Mouse (Mus musculus) hindbrain, embryonic 16.5 days (tissue): ENCODE results near the gene Arhgap30. TPM values are rescaled to one million over a fixed set of nuclear protein-coding genes. Genes with fewer than 3 reads are reported as not detected.

Experiments used
- ATAC-seq: fragments of 200-750 bp; cut with Nextera tagmentation; 2 replicates; pipeline ENCODE4 v1.8.0; 2017; ENCODE audit warnings: moderate TSS enrichment, moderate library complexity
- H3K27ac ChIP-seq: fragments of 300-500 bp; sonication (generic); 2 replicates; pipeline ENCODE4 v1.5.1; 2014; ENCODE audit warnings: low read depth, mild to moderate bottlenecking, control low read depth, low read length, moderate library complexity
- H3K27me3 ChIP-seq: fragments of 300-500 bp; sonication (generic); replicated peaks from 2 replicates; pipeline ENCODE4 v1.6.1; 2014; ENCODE audit warnings: low read length; ENCODE audit not compliant: control insufficient read depth, insufficient read depth
- H3K36me3 ChIP-seq: fragments of 300-500 bp; sonication (generic); 2 replicates; pipeline ENCODE4 v1.6.1; 2014; ENCODE audit warnings: mild to moderate bottlenecking, low read length, moderate library complexity, mixed read lengths; ENCODE audit not compliant: control insufficient read depth, insufficient read depth
- H3K4me1 ChIP-seq: fragments of 300-500 bp; sonication (generic); 2 replicates; pipeline ENCODE4 v1.6.1; 2014; ENCODE audit warnings: low read depth, low read length; ENCODE audit not compliant: control insufficient read depth, insufficient read depth
- H3K4me2 ChIP-seq: fragments of 300-500 bp; sonication (generic); 2 replicates; pipeline ENCODE4 v1.6.1; 2014; ENCODE audit warnings: mild to moderate bottlenecking, low read length, control low read depth, moderate library complexity
- H3K4me3 ChIP-seq: fragments of 300-500 bp; sonication (generic); 2 replicates; pipeline ENCODE4 v1.5.1; 2014; ENCODE audit warnings: mild to moderate bottlenecking, low read length, control low read depth, moderate library complexity
- H3K9ac ChIP-seq: fragments of 300-500 bp; sonication (generic); 2 replicates; pipeline ENCODE4 v1.6.1; 2014; ENCODE audit warnings: low read depth, mild to moderate bottlenecking, control low read depth, low read length, moderate library complexity
- H3K9me3 ChIP-seq: fragments of 300-500 bp; sonication (generic); 2 replicates; pipeline ENCODE4 v1.6.1; 2014; ENCODE audit warnings: mild to moderate bottlenecking, low read length, moderate library complexity; ENCODE audit not compliant: control insufficient read depth
- WGBS: fragments of 180-500 bp; shearing (Covaris S2); extraction: QIAGEN DNeasy Blood & Tissue Kit; methylation state at CpG from one replicate; pipeline ENCODE4 v1.1.7; 2014; 5-methylcytosine and 5-hydroxymethylcytosine counted together
- polyA plus RNA-seq: library from polyadenylated mRNA; unstranded; fragments of >200 nt; fragmentation: Nextera tagmentation; extraction: Ambion mirVana; gene quantifications from 2 replicates; pipeline ENCODE4 v1.2.1, GENCODE M21; 2015

The Arhgap30 gene
- polyA plus RNA-seq, 1 experiment from 2014 or later, result 0.73 TPM

DNA sequence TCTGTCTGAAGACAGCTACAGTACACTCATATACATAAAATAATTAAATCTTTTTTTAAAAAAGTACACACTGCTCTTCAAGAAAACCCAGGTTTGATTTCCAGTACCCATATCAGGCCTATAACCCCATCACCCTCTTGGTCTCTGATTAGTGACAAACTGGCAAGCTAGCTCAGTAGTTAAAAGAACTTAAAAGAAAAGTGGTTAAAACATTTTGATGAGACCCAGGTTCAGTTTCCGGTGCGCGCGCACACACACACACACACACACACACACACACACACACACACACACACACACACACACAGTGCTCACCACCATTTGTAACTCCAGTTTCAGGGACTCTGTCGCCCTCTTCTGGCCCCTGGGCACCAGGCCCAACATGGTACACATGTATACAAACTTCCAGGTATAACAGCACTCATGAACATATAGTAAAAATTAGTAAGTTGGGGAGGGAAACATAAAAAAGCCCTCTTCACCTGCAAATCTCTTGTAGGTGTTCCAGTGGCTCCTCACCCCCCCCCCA lies 32.9 kb upstream of the Arhgap30 start:
- Histone ChIP-seq H3K9me3 (no peaks in the 10 kb centered on the region), H3K4me3 (no peak overlapping the region), H3K4me2 (no peak overlapping the region), H3K27ac (no peak overlapping the region), H3K9ac (no peak overlapping the region), H3K27me3 (no peaks in the 10 kb centered on the region), H3K36me3 (peaks cover 9% of the 10 kb centered on the region), H3K4me1 (peaks cover 7% of the 10 kb centered on the region)
- 78% methylated on average over 5 of the region's 5 CpGs for WGBS
- ATAC-seq, result no peak

DNA sequence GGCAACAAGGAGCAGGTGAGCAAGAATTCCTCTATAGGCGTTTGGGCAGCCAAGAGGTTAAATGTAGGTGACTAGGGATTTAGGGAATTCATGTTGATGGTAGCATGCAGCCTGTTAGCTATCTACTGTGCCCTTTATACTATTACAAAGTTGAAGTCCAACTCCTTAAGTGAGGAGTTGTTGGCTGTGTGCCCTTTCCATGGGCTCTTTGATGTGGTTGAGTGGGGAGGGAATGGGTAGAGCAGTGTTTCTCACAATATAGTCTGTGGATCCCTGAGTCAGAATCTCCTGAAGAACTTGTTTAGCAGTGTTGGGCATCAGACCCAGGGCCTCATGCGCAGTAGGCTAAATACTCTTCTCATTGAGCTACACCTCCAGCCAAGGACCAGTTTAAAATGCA lies 31.9 kb upstream of the Arhgap30 start:
- Histone ChIP-seq H3K9ac (no peak overlapping the region), H3K4me1 (peaks cover 12% of the 10 kb centered on the region), H3K36me3 (peaks cover 9% of the 10 kb centered on the region), H3K27ac (no peak overlapping the region), H3K4me3 (no peak overlapping the region), H3K4me2 (no peak overlapping the region), H3K27me3 (no peaks in the 10 kb centered on the region), H3K9me3 (no peaks in the 10 kb centered on the region)
- ATAC-seq, result no peak
- 92% methylated on average over 2 of the region's 2 CpGs for WGBS

DNA sequence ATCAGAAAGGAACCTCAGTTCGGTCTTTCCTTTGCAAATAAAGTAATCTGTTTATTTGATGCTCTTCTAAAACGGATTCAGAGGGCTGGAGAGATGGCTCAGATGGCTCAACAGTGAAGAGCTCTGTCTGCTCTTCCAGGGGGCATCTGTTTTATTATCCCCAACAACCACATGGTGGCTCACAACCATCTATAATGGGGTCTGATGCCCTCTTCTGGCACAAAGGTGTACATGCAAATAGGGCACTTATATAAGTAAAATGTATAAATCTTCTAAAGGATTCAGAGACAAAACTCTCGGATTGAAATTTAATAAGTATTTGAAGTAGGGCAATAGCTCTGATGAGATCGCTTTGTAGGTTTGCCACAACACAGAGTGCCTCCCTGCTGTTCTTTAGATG lies 30.3 kb upstream of the Arhgap30 start:
- H3K27ac ChIP-seq, result no peak overlapping the region
- peaks cover 9% of the 10 kb centered on the region for H3K36me3 ChIP-seq
- WGBS, result 75% methylated on average over 4 of the region's 4 CpGs
- no peaks in the 10 kb centered on the region for H3K9me3 ChIP-seq
- no peak overlapping the region for H3K9ac ChIP-seq
- H3K4me2 ChIP-seq, result no peak overlapping the region
- ATAC-seq, result no peak
- H3K4me3 ChIP-seq, result no peak overlapping the region
- no peaks in the 10 kb centered on the region for H3K27me3 ChIP-seq
- H3K4me1 ChIP-seq, result peaks cover 12% of the 10 kb centered on the region

DNA sequence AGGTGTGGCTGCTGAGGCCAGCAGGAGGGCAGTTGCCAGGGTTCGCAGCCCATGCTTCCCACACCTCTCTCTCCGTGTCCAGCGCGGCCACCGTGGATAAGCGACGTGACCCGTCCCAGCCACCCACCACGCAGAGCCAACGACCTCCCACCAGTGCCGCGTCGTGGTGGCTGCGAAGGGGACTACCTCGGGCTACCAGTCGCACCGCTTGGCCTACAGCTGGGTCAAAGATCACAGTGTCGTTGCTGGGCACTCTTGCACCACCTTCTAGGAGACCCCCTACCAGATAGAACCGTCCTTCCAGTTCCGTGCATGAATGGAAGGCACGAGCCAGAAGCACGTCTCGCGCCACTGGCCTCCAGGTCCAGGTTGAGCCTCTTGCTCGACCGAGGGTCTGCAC lies 28.5 kb upstream of the Arhgap30 start:
- H3K9ac ChIP-seq, result peak overlapping the region; percentile 72
- peak overlapping the region; percentile 78 for H3K27ac ChIP-seq
- peaks cover 12% of the 10 kb centered on the region for H3K4me1 ChIP-seq
- H3K4me2 ChIP-seq, result peak overlapping the region; percentile 71
- no peaks in the 10 kb centered on the region for H3K27me3 ChIP-seq
- WGBS, result 2% methylated on average over 26 of the region's 26 CpGs
- H3K4me3 ChIP-seq, result peak overlapping the region; percentile 50
- H3K9me3 ChIP-seq, result no peaks in the 10 kb centered on the region
- ATAC-seq, result no peak
- H3K36me3 ChIP-seq, result peaks cover 9% of the 10 kb centered on the region

DNA sequence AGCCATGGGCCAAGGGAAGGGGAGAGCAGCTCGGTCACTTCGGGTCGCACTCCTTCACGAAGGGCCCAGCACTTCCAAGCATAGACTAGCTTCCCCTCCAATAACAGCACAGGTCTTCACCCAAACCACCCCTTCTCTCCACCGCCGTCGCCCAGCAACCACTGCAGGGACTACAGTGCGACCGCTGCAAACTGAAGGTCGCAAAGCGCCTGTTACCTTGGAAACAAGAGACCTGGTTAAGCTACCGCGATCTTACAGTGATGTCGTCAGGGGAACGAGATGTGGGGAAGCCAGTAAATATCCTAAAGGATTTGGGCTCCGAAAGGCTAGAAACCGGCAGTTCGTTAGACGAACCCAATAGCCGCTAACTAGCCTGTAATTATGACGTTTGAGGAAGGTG lies 28.1 kb upstream of the Arhgap30 start, which contains the start of gene Klhdc9:
TSS of gene Klhdc9 (minus strand) at position 143 of the 400 bp plus-strand sequence.
- peak within 1 kb of the TSS; percentile 78 for H3K27ac ChIP-seq
- peak; percentile 95 for ATAC-seq
- peaks cover 12% of the 10 kb centered on the region for H3K4me1 ChIP-seq
- H3K4me2 ChIP-seq, result peak within 1 kb of the TSS; percentile 71
- H3K36me3 ChIP-seq, result peaks cover 9% of the 10 kb centered on the region
- H3K27me3 ChIP-seq, result no peaks in the 10 kb centered on the region
- peak within 1 kb of the TSS; percentile 50 for H3K4me3 ChIP-seq
- WGBS, result under 1% methylated on average over 21 of the region's 21 CpGs
- H3K9me3 ChIP-seq, result no peaks in the 10 kb centered on the region
- peak within 1 kb of the TSS; percentile 72 for H3K9ac ChIP-seq

DNA sequence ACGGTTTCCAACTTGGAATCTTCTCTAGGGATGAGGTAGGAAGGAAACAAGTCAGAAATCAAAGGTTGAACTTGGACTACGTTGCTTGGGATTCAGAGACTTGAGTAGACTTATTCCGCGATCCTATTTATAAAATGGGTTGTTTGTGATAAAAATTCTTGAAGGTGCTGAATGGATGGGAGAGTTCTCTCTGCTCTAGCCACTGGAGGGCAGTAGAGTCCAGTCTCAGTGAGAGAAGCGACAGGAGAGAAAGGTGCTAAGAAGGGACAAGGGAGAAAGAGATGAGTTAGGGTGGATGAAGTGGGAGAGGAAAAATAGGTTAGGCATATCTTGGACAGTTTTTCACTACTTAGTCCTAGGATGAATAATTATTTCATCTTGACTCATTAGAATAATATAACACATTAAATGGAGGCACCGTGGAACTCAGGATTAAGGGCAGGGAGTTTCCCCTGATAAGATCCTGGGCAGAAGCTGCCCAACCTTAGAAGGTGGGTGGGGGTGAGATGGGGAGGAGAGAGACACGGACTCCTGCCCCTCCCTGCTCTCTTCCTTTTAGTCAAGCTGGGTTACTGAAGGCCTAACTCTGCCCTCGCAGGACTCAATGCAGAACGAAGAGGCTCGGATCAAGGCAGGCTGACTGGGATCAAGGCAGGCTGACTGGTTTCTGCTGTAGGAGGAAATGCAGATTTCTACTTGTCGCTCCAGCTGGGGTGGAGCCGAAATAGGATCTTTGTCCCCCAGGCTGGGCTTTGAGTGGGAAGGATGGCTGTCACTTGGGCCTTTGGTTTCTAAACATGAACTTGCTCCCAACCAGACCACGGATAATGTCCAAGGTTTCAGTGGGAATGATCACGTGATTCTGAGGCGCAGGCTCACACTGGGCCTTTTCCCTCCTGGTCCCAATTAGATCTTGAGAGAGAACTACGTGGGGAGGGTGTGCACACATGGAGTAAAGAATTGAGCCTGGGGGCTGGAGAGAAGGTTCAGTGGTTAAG lies 27.3 kb upstream of the Arhgap30 start:
- peak overlapping the region; percentile 50 for H3K4me3 ChIP-seq
- H3K9me3 ChIP-seq, result no peaks in the 10 kb centered on the region
- no peaks in the 10 kb centered on the region for H3K27me3 ChIP-seq
- WGBS, result 28% methylated on average over 16 of the region's 16 CpGs
- H3K27ac ChIP-seq, result peak overlapping the region; percentile 78
- H3K9ac ChIP-seq, result peak overlapping the region; percentile 72
- H3K4me2 ChIP-seq, result peak overlapping the region; percentile 71
- H3K36me3 ChIP-seq, result peaks cover 9% of the 10 kb centered on the region
- peak; percentile 73 for ATAC-seq
- H3K4me1 ChIP-seq, result peaks cover 12% of the 10 kb centered on the region

DNA sequence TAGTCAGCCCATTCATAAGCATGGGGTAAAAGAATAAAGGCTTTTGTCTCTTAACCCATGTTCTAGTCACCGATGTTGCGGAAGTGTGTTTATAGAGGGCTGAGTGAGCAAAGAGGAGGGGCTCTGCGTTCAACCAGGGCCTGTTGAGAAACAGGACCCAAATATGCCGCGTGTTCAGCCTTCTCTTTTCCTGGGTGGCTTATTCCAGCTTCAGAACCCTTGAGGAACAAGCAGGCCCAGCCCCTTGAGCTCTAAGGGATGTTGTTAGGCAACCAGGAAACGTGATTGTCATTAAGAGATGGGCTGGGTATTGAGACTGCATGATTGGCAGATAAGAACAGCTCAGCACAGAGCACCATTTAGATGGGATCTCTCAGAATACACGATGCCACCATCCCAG lies 22.8 kb upstream of the Arhgap30 start:
- no peak for ATAC-seq
- Histone ChIP-seq H3K9me3 (no peaks in the 10 kb centered on the region), H3K4me2 (no peak overlapping the region), H3K27ac (no peak overlapping the region), H3K27me3 (no peaks in the 10 kb centered on the region), H3K9ac (no peak overlapping the region), H3K4me1 (peaks cover 6% of the 10 kb centered on the region; the same call in 1 of the 2 replicates), H3K4me3 (no peak overlapping the region), H3K36me3 (no peaks in the 10 kb centered on the region)
- 61% methylated on average over 7 of the region's 7 CpGs for WGBS

DNA sequence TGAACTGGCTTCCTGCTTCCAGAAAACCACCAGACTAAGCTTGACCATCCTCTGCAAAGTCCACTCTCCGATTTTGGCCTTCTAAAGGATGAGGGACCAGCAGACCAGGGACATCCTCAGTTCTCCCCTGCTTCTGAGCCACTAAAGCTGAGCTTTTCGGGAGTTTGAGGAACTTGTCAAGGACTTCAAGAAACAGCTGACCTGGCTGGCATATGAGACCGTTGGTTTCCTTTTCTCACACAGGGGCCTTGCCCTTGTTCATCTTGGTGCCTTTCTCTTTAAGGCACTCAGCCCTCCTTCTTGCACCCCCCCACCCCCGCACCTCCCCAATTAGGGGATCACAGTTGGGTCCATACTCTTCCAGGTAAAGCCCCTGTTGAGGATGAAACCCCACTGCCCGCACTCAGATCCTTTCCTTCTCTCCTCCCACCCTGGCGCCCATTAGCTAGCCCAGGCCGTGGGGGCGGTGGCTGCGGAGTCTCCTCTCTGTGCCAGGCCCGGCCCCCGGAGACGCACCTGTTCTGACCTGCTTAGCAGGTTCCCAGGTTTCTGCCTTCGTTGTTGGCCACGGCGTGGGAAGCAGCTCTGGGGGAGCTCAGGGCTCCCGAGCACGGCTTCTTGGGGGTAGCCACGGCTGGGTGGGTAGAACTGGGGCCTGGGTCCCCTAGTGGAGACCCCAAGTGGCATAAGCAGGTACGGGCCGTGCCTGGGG lies 18.8 kb upstream of the Arhgap30 start, which contains the start of gene Nectin4:
TSS of gene Nectin4 (plus strand) at position 255 of the 712 bp plus-strand sequence.
- no peak within 1 kb of the TSS for H3K4me2 ChIP-seq
- H3K4me1 ChIP-seq, result no peaks in the 10 kb centered on the region
- ATAC-seq, result no peak
- H3K9ac ChIP-seq, result no peak within 1 kb of the TSS
- H3K27me3 ChIP-seq, result no peaks in the 10 kb centered on the region; the same call in 1 of the 2 replicates
- 48% methylated on average over 20 of the region's 20 CpGs for WGBS
- no peaks in the 10 kb centered on the region for H3K9me3 ChIP-seq
- H3K36me3 ChIP-seq, result no peaks in the 10 kb centered on the region
- no peak within 1 kb of the TSS for H3K4me3 ChIP-seq
- no peak within 1 kb of the TSS for H3K27ac ChIP-seq

DNA sequence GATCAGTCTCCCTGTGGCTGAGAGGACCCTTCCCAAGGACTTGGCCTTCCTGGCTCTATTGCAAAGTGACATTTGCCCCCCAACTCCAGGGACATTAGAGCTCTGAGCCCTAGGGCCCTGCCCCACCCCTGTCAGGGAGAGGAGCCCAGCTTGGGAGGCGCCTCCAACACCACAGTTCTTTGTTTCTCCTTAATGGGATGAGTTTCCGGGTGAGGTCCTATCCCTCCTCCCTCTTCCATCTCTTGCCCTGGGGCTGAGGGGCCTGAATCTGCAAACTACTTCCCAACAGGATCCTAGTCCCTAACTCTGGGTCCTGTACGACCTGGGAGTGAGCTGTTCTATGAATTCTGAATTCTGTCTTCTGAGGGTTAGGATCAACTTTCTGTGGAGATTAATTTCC lies 15.9 kb upstream of the Arhgap30 start:
- H3K9ac ChIP-seq, result no peak overlapping the region
- H3K27me3 ChIP-seq, result no peaks in the 10 kb centered on the region; the same call in 1 of the 2 replicates
- H3K4me2 ChIP-seq, result no peak overlapping the region
- no peak overlapping the region for H3K27ac ChIP-seq
- WGBS, result 55% methylated on average over 3 of the region's 3 CpGs
- no peak overlapping the region for H3K4me3 ChIP-seq
- no peaks in the 10 kb centered on the region for H3K4me1 ChIP-seq
- no peaks in the 10 kb centered on the region for H3K36me3 ChIP-seq
- ATAC-seq, result no peak
- no peaks in the 10 kb centered on the region for H3K9me3 ChIP-seq
